Mouse (Mus musculus): ENCODE results near the gene Cd180.

Cd180 gene

GRCm38 (mm10) chr13:102767110-102767509 is 73.8 kb downstream of the Cd180 start:
- H3K27me3 ChIP-seq (ENCODE audit: control insufficient read depth, insufficient read depth, low read length, poor library complexity, severe bottlenecking): no peaks in the 10 kb centered on the region
- DNase-seq (ENCODE audit: low read depth, low spot score): no peak

DNA sequence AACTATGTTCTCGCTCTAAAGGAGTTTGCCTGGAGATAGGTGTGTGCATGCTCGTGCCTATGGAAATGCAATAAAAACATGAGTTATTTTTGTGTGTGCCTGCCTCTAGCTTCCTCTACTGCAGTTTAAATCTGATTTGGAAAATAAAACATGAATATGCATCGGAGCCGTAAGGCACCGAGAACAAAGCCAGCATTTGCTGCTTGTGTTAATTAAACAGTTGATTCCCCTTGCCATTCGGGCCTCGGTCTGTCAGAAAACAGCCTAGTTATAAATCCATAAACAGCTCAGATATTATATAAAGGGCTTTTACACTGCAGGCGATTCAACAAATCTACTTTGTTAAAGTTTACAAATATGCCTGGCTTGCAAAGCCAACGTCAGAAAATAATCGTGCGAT is 75.2 kb downstream of the Cd180 start:
- no peak for DNase-seq (ENCODE audit: low read depth, low spot score)
- Histone ChIP-seq H3K36me3 (ENCODE audit: control insufficient read depth, insufficient read depth, low read length, poor library complexity, severe bottlenecking) (peaks cover 15% of the 10 kb centered on the region), H3K27me3 (ENCODE audit: control insufficient read depth, insufficient read depth, low read length, poor library complexity, severe bottlenecking) (no peaks in the 10 kb centered on the region)

More at GRCm38 (mm10) chr13:102767110-102767509, 73.8 kb downstream of the Cd180 start:
- peaks cover 10% of the 10 kb centered on the region for H3K36me3 ChIP-seq (ENCODE audit: control insufficient read depth, insufficient read depth, low read length, poor library complexity, severe bottlenecking)

- DNase-seq (ENCODE audit: low read depth, low spot score): no peak
- peaks cover 20% of the 10 kb centered on the region for H3K36me3 ChIP-seq (ENCODE audit: control insufficient read depth, insufficient read depth, low read length, poor library complexity, severe bottlenecking)
- H3K27me3 ChIP-seq (ENCODE audit: control insufficient read depth, insufficient read depth, low read length, poor library complexity, severe bottlenecking): no peaks in the 10 kb centered on the region
Observed at GRCm38 (mm10) chr13:102770194-102770593, 76.8 kb downstream of the Cd180 start.

GRCm38 (mm10) chr13:102773169-102773568 is 79.8 kb downstream of the Cd180 start:
- Histone ChIP-seq H3K36me3 (ENCODE audit: control insufficient read depth, insufficient read depth, low read length, poor library complexity, severe bottlenecking) (peaks cover 20% of the 10 kb centered on the region), H3K27me3 (ENCODE audit: control insufficient read depth, insufficient read depth, low read length, poor library complexity, severe bottlenecking) (no peaks in the 10 kb centered on the region)
- no peak for DNase-seq (ENCODE audit: low read depth, low spot score)

GRCm38 (mm10) chr13:102774786-102775201 is 81.4 kb downstream of the Cd180 start:
- DNase-seq (ENCODE audit: low read depth, low spot score): no peak
- H3K27me3 ChIP-seq (ENCODE audit: control insufficient read depth, insufficient read depth, low read length, poor library complexity, severe bottlenecking): no peaks in the 10 kb centered on the region

DNA sequence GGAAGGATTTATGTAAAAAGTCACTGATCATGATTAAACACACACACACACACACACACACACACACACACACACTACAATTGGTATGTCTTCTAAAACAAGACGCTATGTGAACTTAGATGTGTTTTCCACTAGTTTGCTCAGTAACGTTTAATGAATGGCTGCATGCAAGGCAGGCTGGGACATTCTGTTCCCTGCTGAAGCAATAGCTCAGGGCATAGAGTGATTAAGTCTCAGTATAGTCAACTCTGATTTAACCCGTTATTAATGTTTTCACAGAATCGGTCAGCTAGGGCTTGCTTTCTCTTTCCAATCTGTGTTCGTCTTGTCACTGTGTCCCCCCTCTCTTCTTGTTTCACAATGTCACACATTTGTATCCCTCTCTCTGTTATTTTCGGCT is 82.1 kb downstream of the Cd180 start:
- Histone ChIP-seq H3K36me3 (ENCODE audit: control insufficient read depth, insufficient read depth, low read length, poor library complexity, severe bottlenecking) (peaks cover 19% of the 10 kb centered on the region), H3K27me3 (ENCODE audit: control insufficient read depth, insufficient read depth, low read length, poor library complexity, severe bottlenecking) (no peaks in the 10 kb centered on the region)
- no peak for DNase-seq (ENCODE audit: low read depth, low spot score)

More at GRCm38 (mm10) chr13:102774786-102775201, 81.4 kb downstream of the Cd180 start:
- H3K36me3 ChIP-seq (ENCODE audit: control insufficient read depth, insufficient read depth, low read length, poor library complexity, severe bottlenecking): peaks cover 18% of the 10 kb centered on the region

GRCm38 (mm10) chr13:102778859-102779258 is 85.5 kb downstream of the Cd180 start:
- DNase-seq (ENCODE audit: low read depth, low spot score): no peak
- H3K27me3 ChIP-seq (ENCODE audit: control insufficient read depth, insufficient read depth, low read length, poor library complexity, severe bottlenecking): no peaks in the 10 kb centered on the region
- peaks cover 14% of the 10 kb centered on the region for H3K36me3 ChIP-seq (ENCODE audit: control insufficient read depth, insufficient read depth, low read length, poor library complexity, severe bottlenecking)

DNA sequence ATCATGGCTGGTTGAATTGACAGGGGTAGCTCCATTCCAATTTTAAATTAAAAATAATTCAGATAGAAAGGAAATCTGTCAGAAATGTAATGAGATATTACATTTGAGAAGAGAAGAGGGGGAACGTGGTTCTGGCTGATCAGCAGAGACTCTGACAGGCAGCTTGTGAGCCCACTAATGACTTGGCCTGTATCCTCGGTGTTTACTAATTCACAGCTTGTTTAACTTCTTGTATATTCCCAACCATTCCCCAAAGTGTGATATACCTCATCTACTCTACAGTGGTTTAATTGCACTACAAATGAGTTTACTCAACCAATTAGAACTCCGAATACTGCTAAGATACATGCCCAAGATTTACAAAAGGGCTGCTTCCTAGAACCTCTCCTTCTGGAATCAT is 85.9 kb downstream of the Cd180 start:
- Histone ChIP-seq H3K27me3 (ENCODE audit: control insufficient read depth, insufficient read depth, low read length, poor library complexity, severe bottlenecking) (no peaks in the 10 kb centered on the region), H3K36me3 (ENCODE audit: control insufficient read depth, insufficient read depth, low read length, poor library complexity, severe bottlenecking) (peaks cover 11% of the 10 kb centered on the region)
- DNase-seq (ENCODE audit: low read depth, low spot score): no peak

DNA sequence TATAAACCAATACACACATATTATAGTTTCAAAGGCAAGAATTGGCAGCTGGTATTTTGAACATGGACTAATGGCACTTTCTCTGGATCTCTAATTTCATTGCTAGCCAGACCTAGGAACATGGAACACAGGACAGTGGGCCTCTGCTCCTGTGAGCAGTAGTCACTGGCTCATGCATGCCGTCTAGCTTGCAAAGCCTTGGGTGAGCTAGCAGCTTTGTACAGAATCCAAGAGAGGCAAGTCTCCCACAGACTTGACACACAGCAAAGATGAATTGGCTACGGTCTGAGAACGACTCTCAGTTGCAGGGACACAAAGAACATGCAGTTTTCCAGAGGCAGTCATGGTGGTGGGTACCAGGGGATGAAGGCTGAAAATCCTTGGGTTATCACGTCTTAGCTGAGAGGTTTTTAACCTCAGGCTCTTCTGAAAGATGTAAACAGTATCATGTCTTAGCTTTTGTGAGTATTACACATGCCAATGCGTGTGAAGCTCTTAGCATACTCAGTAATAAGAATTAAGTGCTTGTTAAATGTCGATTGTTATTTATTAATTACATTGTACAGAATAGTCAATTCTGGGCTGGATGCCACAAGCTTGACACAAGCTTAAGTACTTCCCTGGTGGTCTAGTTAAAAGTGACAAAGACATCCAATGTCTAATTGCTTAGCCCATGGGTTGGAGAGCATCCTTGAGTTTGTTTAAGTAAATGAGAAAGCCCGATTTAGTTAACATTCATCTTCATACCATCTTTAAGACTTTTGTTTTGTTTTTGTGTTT is 90.4 kb downstream of the Cd180 start:
- H3K36me3 ChIP-seq (ENCODE audit: control insufficient read depth, insufficient read depth, low read length, poor library complexity, severe bottlenecking): peaks cover 16% of the 10 kb centered on the region
- no peaks in the 10 kb centered on the region for H3K27me3 ChIP-seq (ENCODE audit: control insufficient read depth, insufficient read depth, low read length, poor library complexity, severe bottlenecking)
- no peak for DNase-seq (ENCODE audit: low read depth, low spot score)

- Histone ChIP-seq H3K27me3 (ENCODE audit: control insufficient read depth, insufficient read depth, low read length, poor library complexity, severe bottlenecking) (no peaks in the 10 kb centered on the region), H3K36me3 (ENCODE audit: control insufficient read depth, insufficient read depth, low read length, poor library complexity, severe bottlenecking) (peaks cover 11% of the 10 kb centered on the region)
- no peak for DNase-seq (ENCODE audit: low read depth, low spot score)
Observed at GRCm38 (mm10) chr13:102786666-102787230, 93.4 kb downstream of the Cd180 start.

Measured in splenic B cell, adult 2 months (primary cell).